Mouse (Mus musculus) kidney, embryonic 15.5 days (tissue): Measurements from ENCODE around the gene Eif4e2. TPM values are rescaled to one million over a fixed set of nuclear protein-coding genes. Genes with fewer than 3 reads are reported as not detected.

ENCODE experiments used
- ATAC-seq: fragments of 200-750 bp; cut with Nextera tagmentation; replicated peaks from 2 replicates; pipeline ENCODE4 v1.8.0; 2017; ENCODE audit warnings: moderate TSS enrichment; ENCODE audit not compliant: low FRiP score
- H3K27ac ChIP-seq: fragments of 300-500 bp; sonication (generic); 2 replicates; pipeline ENCODE4 v1.5.1; 2015; ENCODE audit warnings: mild to moderate bottlenecking, inconsistent platforms
- H3K27me3 ChIP-seq: fragments of 300-500 bp; sonication (generic); 2 replicates; pipeline ENCODE4 v1.6.1; 2015; ENCODE audit warnings: inconsistent platforms
- H3K36me3 ChIP-seq: fragments of 300-500 bp; sonication (generic); 2 replicates; pipeline ENCODE4 v1.6.1; 2015; ENCODE audit warnings: inconsistent platforms
- H3K4me1 ChIP-seq: fragments of 300-500 bp; sonication (generic); 2 replicates; pipeline ENCODE4 v1.6.1; 2015; ENCODE audit warnings: inconsistent platforms
- H3K4me2 ChIP-seq: fragments of 300-500 bp; sonication (generic); 2 replicates; pipeline ENCODE4 v1.6.1; 2015; ENCODE audit warnings: moderate library complexity, mild to moderate bottlenecking, inconsistent platforms
- H3K4me3 ChIP-seq: fragments of 300-500 bp; sonication (generic); replicated peaks from 2 replicates; pipeline ENCODE4 v1.5.1; 2015; ENCODE audit warnings: mild to moderate bottlenecking, inconsistent platforms
- H3K9ac ChIP-seq: fragments of 300-500 bp; sonication (generic); 2 replicates; pipeline ENCODE4 v1.6.1; 2015; ENCODE audit warnings: mild to moderate bottlenecking, inconsistent platforms
- H3K9me3 ChIP-seq: fragments of 300-500 bp; sonication (generic); replicated peaks from 2 replicates; pipeline ENCODE4 v1.6.1; 2016; ENCODE audit warnings: inconsistent platforms
- WGBS: fragments of 180-500 bp; shearing (Covaris S2); methylation state at CpG from one replicate; pipeline ENCODE4 v1.1.7; 2015; ENCODE audit warnings: mixed read lengths; 5-methylcytosine and 5-hydroxymethylcytosine counted together
- polyA plus RNA-seq: library from polyadenylated mRNA; unstranded; fragments of >200 nt; fragmentation: Nextera tagmentation; extraction: Ambion mirVana; gene quantifications from 2 replicates; pipeline ENCODE4 v1.2.1, GENCODE M21; 2015

Gene Eif4e2
- polyA plus RNA-seq, 1 experiment from 2014 or later, result 164 TPM

DNA sequence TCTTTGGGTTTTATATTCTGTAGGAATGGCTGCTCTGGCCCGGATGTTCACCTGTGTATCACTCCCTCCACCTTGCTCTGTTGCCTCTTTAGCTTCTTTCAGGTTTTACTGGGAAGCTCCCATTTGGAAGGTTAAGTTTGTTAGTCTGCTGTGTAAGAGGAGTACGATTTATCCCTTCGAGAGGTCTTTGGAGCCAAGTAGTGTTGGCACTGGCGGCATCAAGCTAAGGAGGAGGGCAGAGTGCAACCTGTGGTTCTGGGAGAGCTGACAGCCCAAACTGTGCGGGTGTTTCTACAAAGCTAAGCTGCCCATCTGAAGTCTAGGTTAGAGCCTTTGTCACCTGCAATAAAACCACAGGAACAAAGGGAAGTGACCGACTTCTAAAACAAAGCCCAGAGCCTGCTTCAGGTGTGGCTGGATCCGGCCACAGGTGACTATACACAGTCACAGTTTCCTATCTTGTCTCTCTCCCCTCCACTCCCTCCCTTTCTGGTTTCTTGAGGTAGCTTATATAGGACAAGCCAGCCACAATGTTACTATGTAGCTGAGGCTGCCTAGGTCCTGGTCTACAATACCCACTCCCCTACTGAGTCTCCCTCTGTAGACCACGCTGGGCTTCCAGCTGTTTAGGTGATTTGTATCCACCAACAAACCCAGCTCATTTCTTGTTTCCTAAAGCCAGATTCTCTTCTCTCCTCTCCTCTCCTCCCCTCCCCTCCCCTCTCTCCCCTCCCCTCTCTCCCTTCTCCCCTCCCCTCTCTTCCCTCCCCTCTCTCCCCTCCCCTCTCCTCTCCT is 52.8 kb downstream of the Eif4e2 start:
- Histone ChIP-seq H3K9ac (no peak overlapping the region), H3K9me3 (no peaks in the 10 kb centered on the region), H3K36me3 (no peaks in the 10 kb centered on the region), H3K4me1 (peaks cover 54% of the 10 kb centered on the region), H3K27me3 (peaks cover 69% of the 10 kb centered on the region), H3K4me2 (no peak overlapping the region; the same call in 1 of the 2 replicates), H3K27ac (no peak overlapping the region), H3K4me3 (no peak overlapping the region)
- 18% methylated on average over 8 of the region's 8 CpGs for WGBS
- ATAC-seq, result no peak

DNA sequence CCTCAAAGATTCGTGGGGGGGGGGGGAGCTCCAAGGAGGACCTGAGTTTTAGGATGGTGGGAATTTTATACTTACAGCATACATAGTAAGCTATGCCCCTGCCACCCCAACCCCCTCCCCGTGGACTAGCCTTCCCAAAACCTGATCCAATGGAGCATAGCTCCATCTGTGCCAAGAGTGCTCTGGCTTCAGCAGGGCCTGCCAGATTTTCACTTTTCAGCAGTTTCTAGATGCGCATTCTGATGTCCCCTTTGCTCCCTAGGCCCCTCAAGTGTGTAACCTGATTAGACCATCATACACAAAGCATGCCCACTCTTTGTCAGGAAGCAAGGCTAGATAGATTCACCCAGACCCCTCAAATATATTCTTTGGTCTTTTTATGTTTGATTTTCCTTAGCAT is 56.5 kb downstream of the Eif4e2 start:
- WGBS, result 19% methylated on average over 3 of the region's 3 CpGs
- ATAC-seq, result no peak
- no peaks in the 10 kb centered on the region for H3K36me3 ChIP-seq
- peak overlapping the region; percentile 86 for H3K27ac ChIP-seq
- H3K27me3 ChIP-seq, result peaks cover 32% of the 10 kb centered on the region
- peaks cover 48% of the 10 kb centered on the region for H3K4me1 ChIP-seq
- H3K9me3 ChIP-seq, result no peaks in the 10 kb centered on the region
- 0 out of 2 replicates have a peak overlapping the region, but pooled peaks have one; percentile 37 for H3K4me2 ChIP-seq
- no peak overlapping the region for H3K4me3 ChIP-seq
- no peak overlapping the region for H3K9ac ChIP-seq

DNA sequence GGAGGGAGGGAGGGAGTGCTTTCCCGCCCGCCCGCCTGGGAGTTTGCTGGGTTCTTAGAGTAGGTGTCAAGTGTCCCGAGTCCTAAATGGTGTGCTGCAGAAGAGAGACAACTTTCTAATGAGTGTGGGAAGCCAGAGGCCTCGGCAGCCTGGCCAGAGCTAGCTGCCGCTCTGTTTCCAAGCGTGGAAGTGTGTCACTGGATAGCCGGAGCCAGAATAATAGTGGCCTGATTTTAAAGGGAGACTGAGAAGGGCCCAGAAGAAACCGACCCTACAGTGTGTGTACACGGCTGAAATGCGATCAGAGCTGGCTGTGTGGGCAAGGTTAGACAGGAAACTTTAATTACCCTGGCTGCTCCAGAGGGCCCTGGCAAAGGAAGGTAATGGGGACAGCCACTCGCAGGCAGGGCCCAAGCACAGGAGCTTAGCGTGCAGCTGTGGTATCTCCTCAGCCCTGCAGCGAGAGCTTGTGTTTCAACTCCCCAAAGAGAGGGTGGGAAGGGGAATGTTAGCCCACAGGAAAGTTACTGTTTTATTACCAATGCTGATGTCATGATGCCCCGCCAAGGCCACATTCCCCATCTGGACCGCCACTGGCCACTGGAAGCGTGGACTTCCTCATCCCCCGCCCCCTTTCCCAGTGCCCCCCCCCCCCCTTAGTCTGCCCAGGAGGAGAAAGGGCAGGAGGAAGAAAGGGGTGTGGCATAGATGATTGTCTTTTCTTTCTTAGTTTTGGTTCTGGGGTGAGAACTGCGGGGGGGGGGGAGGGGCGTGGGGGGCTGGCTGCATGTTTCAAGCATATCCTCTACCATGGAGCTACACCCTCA is 57.1 kb downstream of the Eif4e2 start:
- peak overlapping the region; percentile 37 for H3K4me2 ChIP-seq
- no peak overlapping the region for H3K9ac ChIP-seq
- H3K4me3 ChIP-seq, result no peak overlapping the region
- peaks cover 26% of the 10 kb centered on the region for H3K27me3 ChIP-seq
- peak overlapping the region; percentile 86 for H3K27ac ChIP-seq
- peak; percentile 80 for ATAC-seq
- H3K36me3 ChIP-seq, result no peaks in the 10 kb centered on the region
- no peaks in the 10 kb centered on the region for H3K9me3 ChIP-seq
- H3K4me1 ChIP-seq, result peaks cover 41% of the 10 kb centered on the region
- 10% methylated on average over 20 of the region's 20 CpGs for WGBS

DNA sequence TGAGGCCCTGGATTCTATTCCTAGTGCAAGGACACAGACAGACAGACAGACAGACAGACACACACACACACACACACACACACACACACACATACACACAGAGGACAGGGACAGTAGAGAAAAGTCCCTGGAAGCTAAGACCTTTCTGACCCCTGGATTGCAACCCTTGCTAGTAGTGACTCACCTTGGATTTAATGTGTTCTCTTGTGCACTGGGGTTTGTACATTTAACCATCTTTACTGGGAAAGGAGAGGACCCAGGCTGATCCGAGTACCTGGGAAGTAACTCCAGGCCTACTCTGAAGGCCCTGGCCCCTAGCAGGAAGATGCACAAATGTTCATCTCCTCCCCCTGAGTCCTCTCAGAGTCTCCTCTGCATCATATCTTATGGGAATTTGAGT is 57.9 kb downstream of the Eif4e2 start:
- H3K4me1 ChIP-seq, result peaks cover 35% of the 10 kb centered on the region
- H3K9ac ChIP-seq, result no peak overlapping the region
- H3K9me3 ChIP-seq, result no peaks in the 10 kb centered on the region
- H3K27ac ChIP-seq, result peak overlapping the region; percentile 86
- peaks cover 18% of the 10 kb centered on the region for H3K27me3 ChIP-seq
- no peak for ATAC-seq
- no peaks in the 10 kb centered on the region for H3K36me3 ChIP-seq
- 70% methylated on average over 1 of the region's 1 CpGs for WGBS
- H3K4me3 ChIP-seq, result no peak overlapping the region
- H3K4me2 ChIP-seq, result no peak overlapping the region

DNA sequence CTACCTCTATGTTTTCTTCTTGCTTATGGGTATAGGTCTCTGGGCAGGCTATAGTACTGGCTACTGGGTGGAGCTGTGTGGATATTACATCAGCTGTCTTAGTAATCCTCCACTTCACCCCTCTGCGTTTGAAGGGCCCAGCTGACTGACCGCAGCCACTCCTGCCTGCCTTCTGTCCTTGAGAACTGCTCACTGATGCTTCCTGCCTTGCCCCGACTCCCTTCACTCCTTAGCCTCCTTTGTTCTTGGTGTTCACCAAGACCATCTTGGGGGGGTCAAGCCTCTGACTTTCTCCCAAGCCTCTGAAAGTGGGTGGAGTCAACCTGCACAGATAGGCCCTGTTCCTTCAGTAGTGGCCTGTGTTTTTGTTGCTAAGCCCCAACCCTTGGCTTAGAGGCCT is 58.7 kb downstream of the Eif4e2 start:
- H3K36me3 ChIP-seq, result no peaks in the 10 kb centered on the region
- ATAC-seq, result no peak
- WGBS, result 48% methylated on average over 3 of the region's 3 CpGs
- H3K9me3 ChIP-seq, result no peaks in the 10 kb centered on the region
- no peak overlapping the region for H3K9ac ChIP-seq
- no peak overlapping the region for H3K4me2 ChIP-seq
- peaks cover 36% of the 10 kb centered on the region for H3K4me1 ChIP-seq
- H3K27ac ChIP-seq, result no peak overlapping the region
- no peak overlapping the region for H3K4me3 ChIP-seq
- H3K27me3 ChIP-seq, result peaks cover 14% of the 10 kb centered on the region

DNA sequence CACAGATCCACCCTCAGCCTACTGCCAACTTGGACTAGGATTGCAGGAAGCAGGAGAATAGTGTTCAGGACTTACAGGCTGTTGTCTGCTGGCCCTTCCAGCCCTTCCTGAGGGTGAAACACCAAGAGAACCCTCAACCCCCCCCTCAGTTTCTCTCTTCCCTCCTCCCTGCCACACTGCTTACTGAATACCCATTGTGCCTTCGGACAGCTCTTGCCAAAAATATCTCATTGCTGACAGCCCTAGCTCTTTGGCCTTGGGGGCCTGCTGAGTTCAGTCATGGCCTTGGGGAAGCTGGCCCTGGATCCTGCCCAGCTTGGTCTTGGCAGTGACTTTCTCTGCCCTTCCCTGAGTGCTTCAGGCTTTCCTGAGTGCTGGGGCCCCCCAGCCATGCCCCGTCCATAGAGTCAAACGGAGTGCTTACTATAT is 59.8 kb downstream of the Eif4e2 start:
- Histone ChIP-seq H3K4me3 (no peak overlapping the region), H3K27ac (no peak overlapping the region), H3K4me2 (no peak overlapping the region), H3K9ac (no peak overlapping the region), H3K27me3 (0 out of 2 replicates have a peak, but pooled peaks cover 3% of the 10 kb centered on the region), H3K9me3 (no peaks in the 10 kb centered on the region), H3K4me1 (peaks cover 38% of the 10 kb centered on the region), H3K36me3 (no peaks in the 10 kb centered on the region)
- no peak for ATAC-seq
- 77% methylated on average over 3 of the region's 3 CpGs for WGBS

DNA sequence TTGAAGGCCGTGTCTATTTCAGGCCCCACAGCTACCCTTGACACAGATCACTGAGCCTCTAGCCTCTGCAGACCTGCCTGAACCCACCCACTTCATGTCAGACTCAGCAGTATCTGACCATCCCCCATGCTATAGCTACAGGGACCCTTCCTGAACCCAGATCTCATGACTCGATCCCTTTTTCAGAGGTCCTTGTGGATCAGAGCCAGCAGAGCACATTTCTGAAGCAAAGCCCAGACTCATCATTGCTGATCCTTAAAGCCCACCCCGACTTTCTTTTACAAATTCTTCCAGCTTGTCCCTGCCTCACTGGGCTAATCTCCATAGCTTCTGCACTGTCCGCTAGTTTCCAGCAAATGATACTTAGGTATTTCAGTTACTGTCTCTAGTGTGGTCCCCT is 60.4 kb downstream of the Eif4e2 start:
- Histone ChIP-seq H3K9me3 (no peaks in the 10 kb centered on the region), H3K27ac (no peak overlapping the region), H3K27me3 (no peaks in the 10 kb centered on the region), H3K36me3 (no peaks in the 10 kb centered on the region), H3K9ac (no peak overlapping the region), H3K4me3 (no peak overlapping the region), H3K4me2 (no peak overlapping the region), H3K4me1 (peaks cover 38% of the 10 kb centered on the region)
- 0 out of 2 replicates have a peak, but pooled peaks have one; percentile 29 for ATAC-seq
- WGBS, result 58% methylated on average over 4 of the region's 4 CpGs

DNA sequence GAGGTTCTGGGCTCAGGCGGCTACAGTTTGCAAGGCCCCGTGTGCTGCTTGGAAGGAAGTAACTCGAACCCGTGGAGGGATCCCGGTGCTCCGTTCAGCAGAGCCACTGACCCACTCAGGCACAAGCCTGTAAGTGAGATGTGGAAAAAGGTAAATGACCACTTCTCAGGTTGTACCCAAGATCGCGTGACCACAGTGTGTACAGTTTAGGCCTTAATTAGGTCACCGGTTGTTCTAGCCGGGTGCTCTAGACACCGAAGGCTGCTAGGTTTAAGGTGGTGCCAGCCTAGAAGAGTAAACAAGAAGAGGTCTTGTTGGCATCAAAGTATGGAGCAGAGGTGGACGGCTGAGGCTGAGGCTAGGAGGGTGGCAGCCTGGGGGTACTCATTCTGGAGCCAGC is 61.4 kb downstream of the Eif4e2 start:
- H3K4me2 ChIP-seq, result no peak overlapping the region
- WGBS, result 56% methylated on average over 12 of the region's 12 CpGs
- no peak overlapping the region for H3K27ac ChIP-seq
- no peak overlapping the region for H3K9ac ChIP-seq
- peaks cover 32% of the 10 kb centered on the region for H3K4me1 ChIP-seq
- H3K9me3 ChIP-seq, result no peaks in the 10 kb centered on the region
- no peak for ATAC-seq
- no peak overlapping the region for H3K4me3 ChIP-seq
- H3K36me3 ChIP-seq, result no peaks in the 10 kb centered on the region
- no peaks in the 10 kb centered on the region for H3K27me3 ChIP-seq

DNA sequence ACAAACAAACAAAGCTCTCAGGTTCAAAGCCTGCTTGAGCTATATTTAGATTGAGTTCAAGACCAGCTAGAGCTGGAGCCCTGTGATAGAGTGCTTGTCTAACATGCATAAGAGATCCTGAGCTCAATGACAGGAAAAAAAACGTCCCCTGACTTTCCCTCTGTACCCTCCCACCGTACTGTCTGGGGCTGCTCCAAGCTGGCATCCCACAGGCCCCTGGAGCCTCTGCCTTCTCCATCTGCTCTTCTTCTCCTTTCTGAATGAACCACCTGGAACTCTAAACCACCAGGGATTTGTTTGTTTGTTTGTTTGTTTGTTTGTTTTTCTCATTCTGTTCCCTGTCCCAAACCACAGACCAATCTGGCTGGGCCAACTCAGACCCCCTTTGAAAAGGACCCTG is 62.3 kb downstream of the Eif4e2 start:
- H3K36me3 ChIP-seq, result no peaks in the 10 kb centered on the region
- no peak overlapping the region for H3K4me2 ChIP-seq
- peaks cover 23% of the 10 kb centered on the region for H3K4me1 ChIP-seq
- H3K4me3 ChIP-seq, result no peak overlapping the region
- no peaks in the 10 kb centered on the region for H3K27me3 ChIP-seq
- no peak for ATAC-seq
- no peak overlapping the region for H3K9ac ChIP-seq
- H3K27ac ChIP-seq, result no peak overlapping the region
- WGBS, result 32% methylated on average over 2 of the region's 2 CpGs
- H3K9me3 ChIP-seq, result no peaks in the 10 kb centered on the region

DNA sequence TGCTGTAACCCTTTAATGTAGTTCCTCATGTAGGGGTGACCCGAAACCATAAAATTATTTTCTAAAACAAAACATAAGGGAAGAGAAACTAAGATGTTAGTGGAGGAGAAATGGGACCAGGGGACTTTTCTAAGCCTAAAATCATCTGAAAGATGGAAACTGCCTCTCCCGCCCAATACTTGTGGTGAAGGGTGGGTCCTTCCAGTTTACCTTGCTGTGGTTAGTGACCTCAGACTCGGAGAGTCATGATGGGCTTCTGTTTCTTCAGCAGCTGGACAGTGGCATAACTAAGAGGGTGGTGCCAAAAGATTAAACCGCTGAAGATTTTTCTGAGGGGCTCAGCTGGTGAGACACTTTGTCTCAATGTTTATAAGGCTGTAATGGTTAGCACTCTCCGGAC is 66.6 kb downstream of the Eif4e2 start:
- Histone ChIP-seq H3K9ac (no peak overlapping the region), H3K27ac (no peak overlapping the region), H3K9me3 (no peaks in the 10 kb centered on the region), H3K4me3 (no peak overlapping the region), H3K27me3 (no peaks in the 10 kb centered on the region), H3K36me3 (no peaks in the 10 kb centered on the region), H3K4me1 (peaks cover 13% of the 10 kb centered on the region; the same call in 1 of the 2 replicates), H3K4me2 (no peak overlapping the region)
- ATAC-seq, result no peak
- 80% methylated on average over 5 of the region's 5 CpGs for WGBS

DNA sequence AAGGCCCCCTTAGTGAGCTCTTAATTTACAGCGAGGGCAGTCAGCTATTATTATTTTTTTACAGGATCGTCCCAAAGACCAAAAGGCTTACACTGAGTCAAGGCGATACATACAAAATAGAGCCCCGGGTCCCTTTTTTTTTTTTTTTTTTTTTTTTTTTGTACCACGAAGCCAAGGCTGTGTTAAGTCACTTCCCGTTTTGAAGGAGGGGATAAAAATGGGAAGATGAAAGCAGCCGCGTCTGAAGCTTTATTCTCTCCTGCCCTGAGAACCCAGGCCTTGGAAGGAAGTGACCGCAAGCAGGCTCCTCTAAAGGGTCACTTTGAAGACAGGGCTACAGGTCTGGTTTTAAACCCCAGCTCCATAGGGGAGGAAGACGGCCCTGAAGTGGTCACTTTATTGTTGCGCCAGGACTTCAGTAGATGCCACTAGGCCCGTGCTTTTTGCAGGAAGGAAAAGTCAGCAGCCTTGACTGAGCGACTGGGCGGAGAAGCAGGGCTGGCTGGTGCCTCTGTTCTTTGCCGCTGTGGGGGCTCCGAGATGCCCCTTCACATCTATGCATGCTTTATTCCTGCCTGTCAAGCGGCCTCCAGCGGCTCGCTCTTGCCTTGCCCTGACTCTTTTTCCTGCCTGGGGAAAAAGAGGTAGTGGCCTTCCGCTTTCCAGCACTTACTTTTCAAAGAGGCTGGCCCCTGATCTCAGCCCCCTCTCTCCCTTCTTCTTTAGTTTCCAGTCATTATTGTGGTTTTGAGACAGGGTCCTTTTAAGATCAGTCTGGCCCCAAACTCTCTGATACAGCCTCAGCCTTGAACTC is 68.1 kb downstream of the Eif4e2 start:
- no peaks in the 10 kb centered on the region for H3K9me3 ChIP-seq
- no peak for ATAC-seq
- H3K36me3 ChIP-seq, result no peaks in the 10 kb centered on the region
- 24% methylated on average over 20 of the region's 20 CpGs for WGBS
- H3K4me2 ChIP-seq, result peak overlapping the region; percentile 25; the same call in 1 of the 2 replicates
- H3K27me3 ChIP-seq, result no peaks in the 10 kb centered on the region
- H3K27ac ChIP-seq, result no peak overlapping the region
- H3K4me3 ChIP-seq, result no peak overlapping the region
- H3K9ac ChIP-seq, result no peak overlapping the region
- peaks cover 13% of the 10 kb centered on the region; the same call in 1 of the 2 replicates for H3K4me1 ChIP-seq
